Mouse (Mus musculus) limb, embryonic 11.5 days (tissue): ENCODE measurements around the gene Baat. TPM values are rescaled to one million over a fixed set of nuclear protein-coding genes. Genes with fewer than 3 reads are reported as not detected.
A peak's percentile ranks its signal among the peaks of the same experiment; 100 is the strongest.

Experiments used
- ATAC-seq: fragments of 200-750 bp; cut with Nextera tagmentation; 2 replicates; pipeline ENCODE4 v1.8.0; 2017; ENCODE audit warnings: low read depth; ENCODE audit not compliant: insufficient number of reproducible peaks, low FRiP score, low TSS enrichment
- DNase-seq: peaks from one replicate; pipeline ENCODE4 v3.0.0-alpha.2; 2015; ENCODE audit warnings: low spot score
- H3K27ac ChIP-seq: fragments of 300-500 bp; sonication (generic); replicated peaks from 2 replicates; pipeline ENCODE4 v1.5.1; 2014; ENCODE audit warnings: low read depth, mild to moderate bottlenecking, low read length
- H3K27me3 ChIP-seq: fragments of 300-500 bp; sonication (generic); 2 replicates; pipeline ENCODE4 v1.6.1; 2014; ENCODE audit warnings: mild to moderate bottlenecking, low read length, mixed read lengths; ENCODE audit not compliant: control insufficient read depth, insufficient read depth
- H3K36me3 ChIP-seq: fragments of 300-500 bp; sonication (generic); 2 replicates; pipeline ENCODE4 v1.6.1; 2014; ENCODE audit warnings: mild to moderate bottlenecking, low read length, moderate library complexity, mixed read lengths; ENCODE audit not compliant: control insufficient read depth, insufficient read depth
- H3K4me1 ChIP-seq: fragments of 300-500 bp; sonication (generic); 2 replicates; pipeline ENCODE4 v1.6.1; 2014; ENCODE audit warnings: low read length, mixed read lengths; ENCODE audit not compliant: control insufficient read depth, insufficient read depth
- H3K4me2 ChIP-seq: fragments of 300-500 bp; sonication (generic); 2 replicates; pipeline ENCODE4 v1.6.1; 2014; ENCODE audit warnings: low read depth, mild to moderate bottlenecking, moderate library complexity; ENCODE audit not compliant: severe bottlenecking
- H3K4me3 ChIP-seq: fragments of 300-500 bp; sonication (generic); 2 replicates; pipeline ENCODE4 v1.5.1; 2014; ENCODE audit warnings: low read depth, low read length
- H3K9ac ChIP-seq: fragments of 300-500 bp; sonication (generic); 2 replicates; pipeline ENCODE4 v1.6.1; 2014; ENCODE audit warnings: mild to moderate bottlenecking, low read length
- H3K9me3 ChIP-seq: fragments of 300-500 bp; sonication (generic); 2 replicates; pipeline ENCODE4 v1.6.1; 2016; ENCODE audit warnings: low read length; ENCODE audit not compliant: control insufficient read depth
- WGBS: fragments of 180-500 bp; shearing (Covaris S2); extraction: QIAGEN DNeasy Blood & Tissue Kit; methylation state at CpG from one replicate; pipeline ENCODE4 v1.1.7; 2014; 5-methylcytosine and 5-hydroxymethylcytosine counted together
- polyA plus RNA-seq: library from polyadenylated mRNA; unstranded; fragments of >200 nt; fragmentation: Nextera tagmentation; extraction: Ambion mirVana; gene quantifications from 2 replicates; pipeline ENCODE4 v1.2.1, GENCODE M21; 2014

The Baat gene
- polyA plus RNA-seq, 1 experiment from 2014 or later, result 0.24 TPM

- Histone ChIP-seq H3K36me3 (no peaks in the 10 kb centered on the region), H3K27me3 (no peaks in the 10 kb centered on the region), H3K4me2 (no peak overlapping the region), H3K4me1 (no peaks in the 10 kb centered on the region), H3K9me3 (no peaks in the 10 kb centered on the region), H3K27ac (no peak overlapping the region), H3K4me3 (no peak overlapping the region), H3K9ac (no peak overlapping the region)
- 94% methylated on average over 4 of the region's 4 CpGs for WGBS
- DNase-seq (no peak), ATAC-seq (no peak)
These were observed 30.3 kb upstream of the Baat start for GRCm38 (mm10) chr4:49536671-49537070.

GRCm38 (mm10) chr4:49535675-49536294, 29.4 kb upstream of the Baat start:
- Histone ChIP-seq H3K36me3 (no peaks in the 10 kb centered on the region; the same call in 1 of the 2 replicates), H3K27me3 (no peaks in the 10 kb centered on the region), H3K4me2 (no peak overlapping the region), H3K9me3 (no peaks in the 10 kb centered on the region), H3K4me1 (no peaks in the 10 kb centered on the region), H3K9ac (no peak overlapping the region), H3K4me3 (no peak overlapping the region), H3K27ac (no peak overlapping the region)
- 92% methylated on average over 4 of the region's 4 CpGs for WGBS
- DNase-seq, result no peak
- ATAC-seq, result no peak

GRCm38 (mm10) chr4:49535036-49535435, 28.7 kb upstream of the Baat start:
- Histone ChIP-seq H3K9ac (no peak overlapping the region), H3K4me2 (no peak overlapping the region), H3K9me3 (no peaks in the 10 kb centered on the region), H3K27ac (no peak overlapping the region), H3K36me3 (peaks cover 4% of the 10 kb centered on the region), H3K4me3 (no peak overlapping the region), H3K27me3 (no peaks in the 10 kb centered on the region), H3K4me1 (no peaks in the 10 kb centered on the region)
- DNase-seq (no peak), ATAC-seq (no peak)
- 86% methylated on average over 3 of the region's 3 CpGs for WGBS

- no peak for ATAC-seq
- Histone ChIP-seq H3K4me2 (no peak overlapping the region), H3K9me3 (no peaks in the 10 kb centered on the region), H3K9ac (no peak overlapping the region), H3K27ac (no peak overlapping the region), H3K36me3 (no peaks in the 10 kb centered on the region), H3K4me3 (no peak overlapping the region), H3K4me1 (no peaks in the 10 kb centered on the region), H3K27me3 (no peaks in the 10 kb centered on the region)
- no peak for DNase-seq
- WGBS, result 89% methylated on average over 9 of the region's 9 CpGs
These were observed 16.2 kb upstream of the Baat start for GRCm38 (mm10) chr4:49522576-49522975.

- Histone ChIP-seq H3K4me2 (peak overlapping the region; percentile 51), H3K27ac (no peak overlapping the region), H3K27me3 (no peaks in the 10 kb centered on the region), H3K4me3 (peak overlapping the region; percentile 65), H3K4me1 (no peaks in the 10 kb centered on the region), H3K9me3 (no peaks in the 10 kb centered on the region), H3K9ac (peak overlapping the region; percentile 64), H3K36me3 (no peaks in the 10 kb centered on the region)
- under 1% methylated on average over 17 of the region's 17 CpGs for WGBS
- ATAC-seq, result peak; percentile 74
- no peak for DNase-seq
These were observed 15.0 kb upstream of the Baat start for GRCm38 (mm10) chr4:49521346-49521745.

GRCm38 (mm10) chr4:49520572-49521340, 14.4 kb upstream of the Baat start, which contains the start of the genes Mrpl50 and Zfp189:
Gene Mrpl50 (minus strand): TSS chr4:49521093.
Gene Zfp189 (plus strand): TSS chr4:49521176.
- under 1% methylated on average over 41 of the region's 41 CpGs for WGBS
- DNase-seq (peak; percentile 93), ATAC-seq (peak; percentile 99)
- Histone ChIP-seq H3K4me2 (peak within 1 kb of the TSS; percentile 51), H3K4me1 (no peaks in the 10 kb centered on the region), H3K27ac (no peak within 1 kb of the TSS), H3K27me3 (no peaks in the 10 kb centered on the region), H3K36me3 (no peaks in the 10 kb centered on the region), H3K9me3 (no peaks in the 10 kb centered on the region), H3K9ac (peak within 1 kb of the TSS; percentile 80), H3K4me3 (peak within 1 kb of the TSS; percentile 65)

- no peaks in the 10 kb centered on the region for H3K36me3 ChIP-seq
- peak; percentile 26 for DNase-seq
- H3K27me3 ChIP-seq, result no peaks in the 10 kb centered on the region
- H3K9me3 ChIP-seq, result no peaks in the 10 kb centered on the region
- no peak overlapping the region for H3K27ac ChIP-seq
- no peak overlapping the region for H3K9ac ChIP-seq
- H3K4me1 ChIP-seq, result no peaks in the 10 kb centered on the region
- no peak overlapping the region for H3K4me2 ChIP-seq
- ATAC-seq, result no peak
- 79% methylated on average over 5 of the region's 5 CpGs for WGBS
- no peak overlapping the region for H3K4me3 ChIP-seq
These were observed 13.1 kb upstream of the Baat start for GRCm38 (mm10) chr4:49519476-49519875.

- H3K9me3 ChIP-seq, result no peaks in the 10 kb centered on the region
- ATAC-seq, result no peak
- 95% methylated on average over 6 of the region's 6 CpGs for WGBS
- H3K4me2 ChIP-seq, result no peak overlapping the region
- no peak for DNase-seq
- no peaks in the 10 kb centered on the region for H3K4me1 ChIP-seq
- H3K9ac ChIP-seq, result no peak overlapping the region
- H3K4me3 ChIP-seq, result no peak overlapping the region
- no peak overlapping the region for H3K27ac ChIP-seq
- peaks cover 6% of the 10 kb centered on the region for H3K36me3 ChIP-seq
- H3K27me3 ChIP-seq, result no peaks in the 10 kb centered on the region
These were observed 8.1 kb upstream of the Baat start for GRCm38 (mm10) chr4:49514441-49514840.
